Mouse (Mus musculus) heart, postnatal 25 days (tissue): Measurements from ENCODE around the gene Sema5a. TPM values are rescaled to one million over a fixed set of nuclear protein-coding genes. Genes with fewer than 3 reads are reported as not detected.

Experiments
- DNase-seq: peaks from one replicate; pipeline ENCODE4 v3.0.0; 2022; ENCODE audit warnings: low spot score
- intact Hi-C: fragments of 180-260 bp; cut with DNase I; formaldehyde crosslinking; loops from one replicate; pipeline ENCODE4 v1.15.1; 2025
- total RNA-seq, 2 experiments: library from RNA; stranded (reverse); gene quantifications; 2 replicates each; pipeline ENCODE4 v1.2.3; 2021

The Sema5a gene
- total RNA-seq, 2 experiments from 2014 or later: 8.6 to 9.6 TPM

DNA sequence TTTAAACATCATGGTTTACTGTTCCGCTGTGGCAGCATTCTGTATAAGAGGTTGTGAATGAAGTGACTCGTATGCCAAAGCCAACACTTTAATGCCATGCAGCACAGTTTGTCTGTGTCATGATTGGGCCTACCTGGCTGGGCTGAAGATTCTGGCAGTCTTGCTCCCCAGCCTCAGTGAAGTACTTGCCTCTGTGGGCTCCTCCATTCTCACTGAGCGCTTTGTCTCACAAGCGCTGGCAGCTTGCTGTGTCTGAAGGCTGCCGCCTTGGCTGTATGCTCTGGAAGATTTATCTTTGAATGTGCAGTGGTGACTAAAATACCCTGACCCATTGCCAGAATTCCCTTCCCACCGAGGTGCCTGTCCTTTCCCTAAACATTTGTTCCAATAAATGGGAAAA, 178.0 kb downstream of the Sema5a start:
- DNase-seq: no peak
- intact Hi-C loops: loop anchor here (5.0 kb wide), 1 partner anchor 175 kb away; no protein-coding TSS in a partner anchor

DNA sequence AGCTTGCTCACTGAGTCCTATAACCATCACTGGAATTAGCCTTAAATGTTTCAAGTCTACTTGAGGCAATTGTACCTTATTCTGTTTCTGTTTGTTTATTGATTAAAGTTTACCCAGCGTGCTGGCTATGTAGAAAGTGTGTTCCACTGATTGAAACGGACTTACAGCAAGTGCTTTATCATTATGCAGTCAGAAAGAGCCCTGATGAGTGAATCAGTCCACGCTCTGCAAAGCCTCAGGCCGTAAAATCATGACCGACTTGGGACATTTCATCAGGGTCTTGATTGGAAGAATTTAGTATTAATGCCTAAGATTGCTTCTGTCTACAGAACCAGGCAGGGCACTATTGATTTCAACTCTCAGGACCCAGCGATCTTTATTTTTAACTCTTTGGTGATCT, 178.5 kb downstream of the Sema5a start:
- no peak for DNase-seq
- intact Hi-C loops: loop anchor here (5.0 kb wide), 1 partner anchor 176 kb away; no protein-coding TSS in a partner anchor

DNA sequence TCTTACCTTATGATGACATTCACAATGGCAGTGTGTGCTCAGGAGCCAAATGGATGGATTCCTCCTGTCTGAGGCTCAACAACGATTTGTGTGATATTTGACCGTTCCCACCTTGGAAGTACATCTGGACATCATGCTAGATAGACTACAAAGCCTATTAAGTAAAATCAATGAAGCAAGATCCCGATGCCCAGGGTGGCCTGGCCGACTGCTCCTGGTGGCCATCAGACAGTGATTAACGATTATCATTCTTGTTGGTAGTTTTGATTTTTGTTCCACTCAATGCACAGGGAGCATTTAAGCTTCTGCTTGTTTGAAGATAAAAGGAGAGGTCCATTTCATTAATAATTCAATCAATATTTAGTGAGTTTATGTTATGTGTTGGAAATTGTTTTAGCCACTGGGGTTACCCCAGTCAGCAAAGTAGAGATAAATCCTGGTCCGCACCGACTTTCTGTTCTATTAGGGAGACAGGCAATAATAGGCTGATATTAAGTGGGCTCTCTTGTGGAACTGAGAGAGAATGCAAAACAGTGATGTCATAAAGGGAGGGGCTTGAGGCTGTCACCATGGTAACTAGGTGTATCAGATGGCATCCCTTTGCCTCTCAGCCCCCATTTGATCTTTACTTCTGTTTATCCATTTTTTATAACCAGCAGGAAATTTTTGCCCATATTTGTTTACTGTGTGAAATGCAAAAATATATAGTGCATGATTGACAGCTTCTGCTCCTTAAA, 182.7 kb downstream of the Sema5a start:
- intact Hi-C loops: no loop called here
- DNase-seq: no peak

DNA sequence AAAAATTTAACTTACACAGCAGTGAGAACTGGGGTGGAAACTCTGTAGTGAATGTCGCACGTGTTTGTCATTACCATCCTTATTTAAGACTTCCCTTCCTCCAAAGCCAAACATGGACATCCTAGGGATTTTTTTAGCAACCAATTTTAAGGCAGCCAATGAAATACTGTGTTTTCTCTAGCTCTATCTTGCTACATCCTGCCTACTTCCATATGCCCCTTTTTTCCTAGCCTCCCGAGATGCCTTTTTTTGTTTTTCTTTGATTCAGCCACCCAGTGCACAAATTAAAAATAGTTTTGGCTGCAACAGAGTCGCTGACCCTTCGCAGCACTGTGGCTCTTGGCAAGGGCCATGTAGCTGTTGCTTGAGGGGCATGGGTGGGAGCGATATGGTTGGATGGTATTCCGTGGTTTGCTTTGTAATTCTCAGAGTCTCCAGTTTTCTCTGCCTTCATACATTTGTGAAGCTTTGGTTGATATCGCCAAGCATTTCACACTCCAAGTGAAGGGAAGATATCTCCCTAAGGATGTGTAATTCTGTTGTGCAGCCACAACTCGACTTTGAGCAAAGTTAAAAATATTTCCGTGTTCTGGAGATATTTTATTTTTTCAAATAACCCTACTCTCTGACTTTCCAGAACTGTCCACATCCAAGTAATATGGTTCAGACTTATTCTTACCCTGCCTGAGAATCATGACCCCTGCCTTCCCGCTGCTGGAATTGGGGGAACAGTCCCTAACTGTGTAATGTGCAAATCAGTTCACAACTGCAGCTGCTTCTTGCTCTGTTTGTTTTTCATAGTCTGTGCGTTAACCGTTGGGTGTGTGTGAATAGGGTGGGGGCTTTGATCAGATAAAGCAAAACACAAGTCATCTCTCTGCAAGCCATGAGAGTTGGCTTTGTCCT, 188.6 kb downstream of the Sema5a start:
- intact Hi-C loops: no loop called here
- no peak for DNase-seq

DNA sequence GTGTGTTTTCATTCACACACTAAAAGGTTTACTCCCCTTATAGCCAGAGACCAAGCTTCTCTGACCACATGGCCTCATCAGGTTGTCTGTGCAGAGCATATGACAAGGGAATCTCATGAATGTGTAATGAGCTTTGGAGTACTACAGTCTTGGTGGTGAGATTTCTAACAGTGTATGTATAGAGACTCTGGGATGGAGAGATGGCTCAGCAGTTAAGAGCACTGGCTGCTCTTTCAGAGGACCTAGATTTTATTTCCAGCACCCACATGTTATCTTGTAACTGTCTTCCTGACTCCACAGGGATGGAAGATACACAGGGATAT, 189.2 kb downstream of the Sema5a start:
- intact Hi-C loops: no loop called here
- DNase-seq: no peak

DNA sequence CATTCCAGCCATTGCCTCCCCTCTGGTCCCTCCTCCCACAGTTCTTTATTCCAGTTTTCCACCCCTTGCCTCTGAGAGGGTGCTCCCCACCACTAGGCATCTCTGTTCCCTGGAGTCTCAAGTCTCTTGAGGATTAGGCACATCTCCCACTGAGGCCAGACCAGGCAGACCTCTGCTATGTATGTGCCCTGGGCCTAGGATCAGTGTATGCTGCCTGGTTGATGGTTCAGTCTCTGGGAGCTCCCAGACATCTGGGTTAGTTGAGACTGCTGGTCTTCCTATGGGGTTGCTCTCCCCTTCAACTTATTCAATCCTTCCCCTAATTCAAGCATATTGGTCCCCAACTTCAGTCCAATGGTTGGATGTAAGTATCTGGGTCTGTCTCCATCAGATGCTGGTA, 189.7 kb downstream of the Sema5a start:
- intact Hi-C loops: no loop called here
- DNase-seq: no peak

DNA sequence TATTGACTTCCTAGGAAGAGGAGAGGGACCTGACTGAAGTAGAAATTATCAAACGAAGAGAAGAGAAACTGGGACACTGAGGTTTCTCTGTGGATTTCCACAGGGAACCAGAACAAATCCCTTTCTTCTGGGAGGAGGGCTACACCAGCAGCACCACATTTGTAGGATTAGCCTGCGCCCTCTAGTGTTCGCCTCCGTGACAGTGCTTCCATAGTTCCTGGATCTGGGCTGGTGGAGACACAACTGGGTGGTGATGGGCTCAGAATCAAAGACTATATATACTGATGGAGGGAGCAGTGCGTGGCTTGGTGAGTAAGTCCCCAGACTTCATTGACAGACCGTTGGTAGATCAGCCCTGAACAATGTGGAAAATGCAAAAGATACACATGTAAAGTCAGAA, 193.0 kb downstream of the Sema5a start:
- peak; percentile 46 for DNase-seq
- intact Hi-C loops: loop anchor here (1.0 to 5.0 kb wide), 3 partner anchors 135 to 425 kb away; no protein-coding TSS in a partner anchor

DNA sequence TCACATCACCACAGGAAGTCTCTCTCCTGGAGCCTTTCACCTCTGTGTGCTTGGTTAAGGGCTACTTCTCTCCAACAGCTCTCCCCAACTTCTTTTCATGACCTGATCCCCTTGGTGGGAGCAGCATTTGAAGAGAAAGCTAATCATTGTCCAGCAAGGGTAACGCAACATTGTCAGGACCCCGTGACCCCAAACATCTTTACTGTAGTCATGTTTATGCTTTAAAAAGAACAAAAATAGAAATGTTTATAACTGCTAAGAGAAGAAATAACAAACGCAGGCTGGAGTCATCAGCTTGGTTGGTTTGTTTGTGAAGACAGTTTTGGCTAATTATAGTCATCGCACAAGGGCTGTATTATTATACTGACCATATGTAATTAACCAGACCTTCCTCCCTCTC, 198.1 kb downstream of the Sema5a start:
- intact Hi-C loops: loop anchor here (2.0 kb wide), 1 partner anchor 276 kb away; no protein-coding TSS in a partner anchor
- DNase-seq: no peak

DNA sequence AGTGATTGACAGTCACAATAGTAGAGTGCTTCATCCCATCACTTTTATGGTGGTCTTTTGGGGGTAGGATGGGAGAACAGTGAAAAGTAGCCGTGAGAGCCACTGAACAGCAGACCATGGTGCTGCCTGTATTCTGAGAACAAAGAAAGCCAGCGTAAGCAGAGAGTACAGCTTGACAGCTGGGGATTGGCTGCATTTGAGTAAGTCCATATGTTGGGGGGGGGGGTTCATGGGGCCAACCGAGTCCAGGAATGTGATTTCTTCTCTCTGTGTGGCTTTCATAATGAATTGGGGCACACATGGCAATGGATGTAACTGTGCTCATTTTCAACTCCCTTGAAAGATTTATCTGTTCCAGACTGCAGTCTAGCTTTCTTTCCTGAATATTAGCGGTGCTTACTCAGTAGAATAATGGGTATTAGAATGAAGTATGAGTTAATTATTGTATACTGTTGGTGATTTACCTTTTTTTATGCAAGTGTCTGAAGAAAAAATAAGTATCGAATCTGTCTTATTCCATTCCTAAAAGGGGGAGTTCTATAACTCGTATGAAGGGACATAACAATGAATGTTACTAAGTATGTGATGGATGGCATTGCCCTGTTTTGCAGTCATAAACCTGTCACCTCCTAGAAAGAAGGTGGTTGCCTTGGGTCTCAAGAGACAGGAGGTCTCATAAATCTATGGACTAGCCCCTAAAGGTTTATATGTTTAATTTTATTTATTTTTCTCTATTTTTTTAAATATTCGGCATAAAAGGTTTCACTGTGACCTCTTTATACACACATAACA, 203.1 kb downstream of the Sema5a start:
- no peak for DNase-seq
- intact Hi-C loops: no loop called here

DNA sequence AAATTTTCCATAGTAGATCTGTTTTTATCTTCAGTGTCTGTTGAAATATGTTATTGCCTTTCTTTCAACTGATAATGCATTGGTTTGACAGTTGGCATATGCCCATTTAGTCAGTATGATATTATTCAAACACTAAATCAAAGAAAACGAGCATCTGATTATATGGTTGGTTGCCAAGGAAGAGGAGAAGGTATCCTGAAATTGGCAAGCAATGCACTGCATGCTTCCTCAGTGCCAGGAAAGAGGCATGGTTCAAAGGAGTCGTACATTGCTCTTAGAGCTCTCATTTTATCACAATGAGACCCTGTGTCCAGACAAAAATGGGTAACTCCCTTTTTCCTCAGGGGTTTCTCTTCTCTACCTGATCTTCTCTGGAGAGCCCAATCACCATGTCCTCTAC, 214.4 kb downstream of the Sema5a start:
- intact Hi-C loops: no loop called here
- no peak for DNase-seq

DNA sequence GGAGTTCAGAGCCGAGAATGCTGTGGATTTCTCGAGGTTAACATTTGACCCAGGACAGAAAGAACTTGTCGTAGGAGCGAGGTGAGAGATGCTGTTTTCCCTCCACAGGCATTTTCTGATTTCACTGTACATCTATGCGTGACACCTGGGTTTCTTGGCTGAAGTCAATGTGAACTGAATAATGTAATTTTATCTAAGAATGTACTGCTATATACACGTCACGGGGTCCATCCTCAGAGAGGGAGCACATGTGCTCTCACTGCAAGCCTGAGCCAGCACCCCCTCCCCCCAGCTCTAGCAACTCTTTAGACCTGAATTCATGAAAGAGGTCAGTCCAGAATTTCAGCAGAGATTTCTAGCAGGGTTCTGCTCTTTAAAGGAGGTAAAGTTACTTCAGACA, 215.6 kb downstream of the Sema5a start:
- intact Hi-C loops: no loop called here

DNA sequence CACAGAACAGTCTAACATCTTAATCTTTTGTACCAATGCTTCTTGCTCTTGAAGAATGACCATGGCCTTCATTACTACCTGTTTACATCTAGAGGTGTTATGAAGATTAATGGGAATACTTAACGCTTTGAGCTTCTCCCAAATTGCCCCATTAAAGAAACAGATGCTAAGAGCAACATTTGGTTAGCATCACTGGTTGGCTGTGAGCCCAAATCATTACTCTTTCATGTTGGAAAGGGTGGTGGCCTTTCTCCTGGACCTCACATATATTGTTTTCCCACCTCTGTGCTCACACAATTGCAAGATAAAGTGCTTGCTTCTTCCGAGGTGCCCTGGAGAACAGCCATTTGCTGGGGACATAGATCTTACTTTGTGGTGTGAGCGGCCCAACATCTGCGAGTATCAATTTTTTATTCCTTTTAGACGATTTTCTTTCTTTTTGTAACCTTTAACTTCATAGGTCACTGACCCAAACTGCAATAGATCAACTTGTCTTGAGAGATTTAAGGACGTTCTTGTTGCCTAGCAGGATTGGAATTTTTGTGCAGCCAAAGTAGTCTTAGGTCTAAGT, 227.0 kb downstream of the Sema5a start:
- no peak for DNase-seq
- intact Hi-C loops: no loop called here

More for the DNA sequence above, 215.6 kb downstream of the Sema5a start:
- DNase-seq: no peak

DNA sequence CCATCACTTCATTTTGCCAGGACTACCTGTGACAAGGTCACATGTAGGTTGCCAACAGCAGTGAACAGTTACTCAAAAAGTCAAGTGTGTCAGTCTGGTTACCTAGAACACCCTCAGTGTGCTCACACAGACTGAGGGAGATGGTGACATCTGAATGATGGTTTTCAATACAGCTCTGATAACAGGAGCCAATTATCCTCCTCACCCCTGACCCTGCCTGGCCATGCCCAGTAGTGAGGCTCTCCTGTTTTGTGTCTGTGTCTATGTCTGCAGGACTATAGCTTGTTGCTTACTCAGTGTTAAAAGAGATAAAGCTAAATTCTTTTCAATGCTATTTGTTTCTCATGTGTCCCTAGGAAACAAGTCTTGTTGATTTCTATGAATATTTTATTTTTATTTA, 236.1 kb downstream of the Sema5a start:
- DNase-seq: no peak
- intact Hi-C loops: no loop called here

DNA sequence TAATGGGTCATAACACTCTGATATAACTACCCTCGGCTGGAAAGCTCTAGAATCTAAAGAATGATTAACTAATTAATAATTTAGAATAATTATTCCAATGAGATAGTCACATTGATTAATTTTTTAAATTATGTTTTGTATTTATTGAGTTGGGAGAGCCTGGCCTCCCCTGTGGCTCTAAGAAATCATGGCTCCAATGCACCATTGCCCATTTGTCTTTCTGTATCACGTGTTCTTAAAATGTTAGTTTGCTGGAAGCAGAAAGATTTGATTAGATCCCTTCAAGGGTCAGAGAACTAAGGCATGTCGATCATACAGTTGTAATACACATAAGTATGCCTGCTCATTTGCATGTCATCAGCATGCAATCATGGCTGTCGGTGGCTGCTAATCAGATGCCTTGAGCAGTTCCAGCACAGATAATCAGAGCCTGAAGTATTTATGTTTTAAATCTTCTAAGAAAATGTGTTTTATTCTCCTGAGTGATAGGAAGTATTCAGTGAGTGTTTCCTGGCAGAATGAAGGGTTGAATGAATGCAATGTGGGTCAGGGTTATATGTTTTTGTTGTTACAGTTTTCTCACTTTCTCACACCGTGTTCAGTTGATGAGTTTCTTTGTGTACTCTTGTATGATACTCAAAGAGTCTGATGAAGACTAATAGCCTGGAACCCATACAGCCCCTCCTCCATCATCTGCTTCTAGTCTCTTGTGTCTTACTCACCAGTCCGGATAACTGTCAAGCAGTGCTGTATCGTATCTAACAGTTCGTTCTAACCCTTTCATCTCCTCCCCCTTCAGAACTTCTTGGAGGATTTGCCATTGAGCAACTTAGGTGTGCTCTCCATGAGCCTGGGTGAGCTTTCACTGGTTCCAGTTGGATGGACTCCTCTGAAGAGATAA, 240.7 kb downstream of the Sema5a start:
- intact Hi-C loops: no loop called here
- no peak for DNase-seq

DNA sequence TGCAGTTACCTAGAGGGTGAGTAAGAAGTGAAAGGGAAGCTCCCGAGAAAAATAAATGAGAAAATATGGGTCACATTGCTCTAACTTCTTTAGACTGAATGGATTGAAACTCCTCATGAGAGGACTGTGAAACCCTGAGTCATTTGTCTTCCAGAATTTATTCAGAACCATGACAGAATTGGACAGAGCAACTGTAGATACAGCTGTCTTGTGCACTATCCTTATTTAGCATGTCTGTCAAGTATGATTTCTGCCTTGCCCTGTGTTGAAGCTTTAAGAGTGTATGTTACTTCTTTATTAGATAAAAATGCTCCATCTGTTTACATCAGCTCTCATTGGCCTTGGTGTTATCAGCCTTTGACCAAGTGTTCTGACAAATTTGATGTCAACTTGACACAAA, 243.4 kb downstream of the Sema5a start:
- intact Hi-C loops: no loop called here
- no peak for DNase-seq

DNA sequence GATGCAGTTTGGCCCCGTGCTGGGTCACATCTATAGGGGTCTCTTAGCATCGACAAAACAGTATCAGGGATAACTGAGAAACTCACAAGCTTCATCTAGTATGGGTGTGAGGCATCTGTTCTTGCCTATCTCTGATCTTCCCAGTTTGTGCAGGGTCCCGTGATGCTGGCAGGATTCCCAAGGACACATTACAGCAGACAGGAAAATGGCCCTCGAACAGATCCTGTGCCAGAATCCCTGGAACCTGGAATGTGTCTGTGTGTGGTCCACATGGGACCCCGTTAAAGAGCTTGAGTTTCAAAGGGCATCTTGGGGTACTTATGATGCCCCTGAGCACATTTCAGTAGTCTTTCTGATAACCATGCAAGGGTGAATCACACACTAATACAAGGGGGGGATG, 249.6 kb downstream of the Sema5a start:
- intact Hi-C loops: no loop called here
- DNase-seq: no peak

DNA sequence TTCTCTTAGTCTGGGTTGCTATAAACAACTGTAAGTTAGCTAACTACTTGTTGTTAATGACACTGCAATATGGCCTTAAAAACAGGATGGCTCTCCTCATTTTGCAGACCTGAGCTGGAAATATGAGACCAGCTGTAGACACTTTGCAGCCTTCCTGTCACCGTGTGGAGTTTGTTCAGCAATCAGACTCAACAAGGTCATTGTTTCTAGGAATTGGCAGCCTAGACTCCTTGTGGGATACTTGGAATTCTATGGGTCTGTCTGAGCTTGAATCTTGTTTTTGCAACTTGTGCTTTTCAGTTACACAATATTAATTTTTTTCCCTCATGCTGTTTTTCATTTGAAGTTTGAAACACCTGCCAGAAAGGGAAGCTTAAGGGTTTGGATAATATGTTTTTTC, 250.3 kb downstream of the Sema5a start:
- intact Hi-C loops: no loop called here
- DNase-seq: no peak

DNA sequence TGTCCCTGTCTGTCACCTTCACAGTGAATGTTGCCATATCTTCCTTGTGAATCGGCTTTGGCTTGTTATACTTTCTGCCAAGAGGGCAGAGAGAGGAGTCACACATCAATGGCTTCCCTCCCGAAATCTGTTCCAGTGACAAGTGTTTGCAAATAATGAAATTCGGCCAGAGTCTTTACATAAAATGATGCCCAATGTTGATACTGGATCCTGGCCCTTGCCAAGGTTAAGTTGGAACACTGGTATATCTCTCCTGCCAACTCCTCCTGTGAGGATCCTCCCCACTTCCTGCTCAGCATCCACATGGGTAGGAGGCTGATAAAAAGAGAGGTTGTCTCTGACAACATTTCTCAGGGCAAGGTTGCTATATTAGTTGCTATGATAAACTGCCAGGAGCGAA, 252.3 kb downstream of the Sema5a start:
- intact Hi-C loops: no loop called here
- DNase-seq: no peak

DNA sequence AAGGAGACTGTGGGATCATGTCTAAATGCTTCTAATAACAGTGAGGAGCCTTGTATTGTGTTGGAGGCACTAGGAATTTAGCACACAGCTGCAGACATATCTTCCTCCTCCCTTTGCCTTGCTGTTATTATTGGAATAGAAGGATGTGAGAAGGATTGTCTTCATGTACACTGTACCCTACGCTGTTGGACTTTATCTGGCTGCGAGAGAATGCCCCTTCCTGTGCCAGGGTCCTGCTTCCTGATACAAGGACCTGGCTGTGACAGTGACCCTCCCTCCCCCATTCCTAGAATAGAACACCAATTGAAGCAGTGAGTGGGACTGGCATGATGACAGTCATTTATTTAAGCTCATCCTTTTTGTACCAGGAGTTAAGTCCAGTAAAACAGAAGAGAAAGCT, 261.3 kb downstream of the Sema5a start:
- DNase-seq: no peak
- intact Hi-C loops: no loop called here
